Mouse (Mus musculus) left cerebral cortex, postnatal 10 days (tissue): Measurements from ENCODE around the gene Hspa14. TPM values are rescaled to one million over a fixed set of nuclear protein-coding genes. Genes with fewer than 3 reads are reported as not detected.

ENCODE experiments used
- DNase-seq, 2 experiments: peaks; one replicate each; pipeline ENCODE4 v3.0.0; 2021 to 2022; ENCODE audit warnings: low spot score in 2 of 2, mixed read lengths in 1 of 2; ENCODE audit errors: extremely low spot score in 1 of 2
- intact Hi-C: fragments of 180-260 bp; cut with DNase I; formaldehyde crosslinking; loops from one replicate; pipeline ENCODE4 v1.15.1; 2025
- total RNA-seq, 2 experiments: library from RNA; stranded (reverse); gene quantifications; 2 replicates each; pipeline ENCODE4 v1.2.3; 2021

Gene Hspa14
- total RNA-seq = 10 to 100 TPM; 44.3 to 51.0 TPM

DNA sequence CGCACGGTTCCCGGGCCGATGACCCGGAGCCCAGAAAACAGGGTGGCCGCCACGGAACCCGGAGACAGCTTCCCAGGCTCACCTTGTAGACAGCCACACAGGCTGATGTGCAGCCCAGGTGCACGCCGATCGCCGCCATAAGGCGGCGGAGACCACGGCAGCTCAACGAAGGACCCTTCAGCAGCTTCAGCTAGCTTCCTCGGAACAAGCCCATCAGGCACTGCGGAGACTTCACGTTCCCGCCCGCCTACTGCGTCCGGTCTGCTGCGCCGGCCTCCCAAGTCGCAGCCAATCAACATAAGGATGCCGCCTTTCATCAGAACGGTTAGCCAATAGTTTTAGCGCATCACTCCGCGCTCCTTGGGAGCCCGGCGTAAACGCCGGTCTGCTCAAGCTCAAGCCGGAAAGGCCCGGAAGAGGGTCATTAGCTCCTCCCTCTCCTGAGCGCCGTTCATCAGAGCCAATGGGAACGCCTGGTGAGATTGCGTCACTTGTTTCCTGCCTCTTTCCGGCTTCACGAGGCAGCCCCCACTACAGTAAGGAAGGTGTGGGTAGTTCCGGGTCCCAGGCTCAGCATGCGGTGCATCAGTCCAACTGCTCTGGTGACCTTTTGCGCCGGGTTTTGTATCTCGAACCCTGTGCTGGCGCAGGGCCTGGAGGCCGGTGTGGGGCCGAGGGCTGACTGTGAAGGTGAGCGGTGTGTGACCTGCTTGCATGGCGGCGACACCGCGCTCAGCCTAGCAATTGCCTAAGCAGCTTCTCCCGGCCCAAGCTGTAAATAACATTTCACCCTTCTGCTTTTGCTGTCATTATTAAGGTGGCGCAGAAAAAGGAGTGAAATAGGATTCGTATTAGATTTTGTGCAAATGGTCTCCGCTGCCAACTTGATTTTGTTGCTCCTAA is at the start of gene Hspa14, which contains the start of the genes Gm45902 and Cdnf:
Hspa14 (minus strand) TSS at position 263 of the 903 bp plus-strand sequence.
Gm45902 (minus strand) TSS at position 239 of the 903 bp plus-strand sequence.
Cdnf (plus strand) TSS at position 479 of the 903 bp plus-strand sequence.
- intact Hi-C loops = loop anchor here (5.0 kb wide), 1 partner anchor 71 kb away; no protein-coding TSS in a partner anchor
- DNase-seq = peak; percentile 96 to 99

DNA sequence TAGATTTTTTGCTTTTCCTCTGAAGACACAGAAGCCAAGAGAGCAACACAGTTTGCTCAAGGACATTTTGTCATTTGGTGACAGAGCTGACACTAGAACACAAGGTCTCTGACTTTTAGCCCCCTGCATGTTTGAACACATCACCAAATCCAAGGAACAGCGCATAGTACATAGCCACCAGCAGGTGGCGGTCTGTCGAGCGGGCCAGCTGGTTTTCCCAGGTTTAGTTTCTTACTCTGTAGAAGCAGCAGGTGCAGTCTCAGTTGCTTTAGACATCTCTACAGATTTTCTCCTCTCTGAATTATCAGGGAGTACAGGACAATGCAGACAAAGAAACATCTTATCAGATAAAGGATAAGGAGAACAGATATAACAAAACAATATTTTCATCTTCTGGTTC is 34.0 kb upstream of the Hspa14 start:
- peak; percentile 25 to 44 for DNase-seq
- intact Hi-C loops = no loop called here

DNA sequence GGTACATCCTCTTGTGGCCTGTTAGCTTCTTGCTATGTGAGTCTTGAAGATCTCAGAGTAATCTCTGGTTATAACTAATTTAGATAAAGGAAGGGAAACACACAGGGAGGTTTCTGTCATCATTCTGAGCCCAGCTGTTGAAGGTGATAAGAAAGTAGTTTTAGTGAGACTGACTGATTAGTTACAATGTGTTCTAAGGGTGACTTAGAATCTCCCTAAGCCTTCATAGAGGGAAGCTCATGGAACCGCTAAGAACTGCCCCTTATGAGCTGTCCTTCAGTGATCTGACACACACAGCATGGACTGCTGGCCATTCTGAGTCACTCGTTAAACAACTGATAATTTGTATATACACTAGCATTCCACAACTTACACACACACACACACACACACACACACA is 33.4 kb upstream of the Hspa14 start:
- DNase-seq = no peak
- intact Hi-C loops = no loop called here

GRCm38 (mm10) chr2:3541307-3542079 is 28.9 kb upstream of the Hspa14 start:
- intact Hi-C loops = loop anchor here (5.0 kb wide), 1 partner anchor 256 kb away; no protein-coding TSS in a partner anchor
- no peak for DNase-seq

GRCm38 (mm10) chr2:3526288-3526687 is 13.7 kb upstream of the Hspa14 start:
- intact Hi-C loops = no loop called here
- no peak for DNase-seq

DNA sequence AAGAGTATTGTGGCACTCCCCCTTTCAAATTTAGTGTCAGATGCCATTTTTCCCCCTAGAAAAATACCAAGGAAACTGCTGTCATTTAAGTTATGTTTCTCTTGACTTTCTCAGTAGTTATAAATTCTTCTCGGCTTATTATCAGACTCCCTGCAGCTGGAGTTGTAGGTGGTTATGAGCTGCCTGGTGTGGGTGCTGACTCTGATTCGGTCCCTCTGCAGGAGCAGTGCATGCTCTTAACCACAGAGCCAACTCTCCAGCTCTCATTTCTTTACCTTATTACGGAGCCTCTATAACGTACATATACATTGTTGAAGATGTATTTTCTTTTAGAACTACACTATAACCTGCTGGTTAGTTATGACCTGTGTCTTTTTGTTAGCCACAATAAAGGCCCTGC is 9.9 kb upstream of the Hspa14 start:
- no peak for DNase-seq
- intact Hi-C loops = no loop called here

- DNase-seq = peak in 1 of 2 experiments; percentile 56
- intact Hi-C loops = loop anchor here (5.0 kb wide), 1 partner anchor 70 kb away; no protein-coding TSS in a partner anchor
Measured at GRCm38 (mm10) chr2:3512076-3512475, 538 bp downstream of the Hspa14 start.

- intact Hi-C loops = no loop called here
- DNase-seq = no peak
Measured at GRCm38 (mm10) chr2:3500886-3501285, 11.7 kb downstream of the Hspa14 start.

DNA sequence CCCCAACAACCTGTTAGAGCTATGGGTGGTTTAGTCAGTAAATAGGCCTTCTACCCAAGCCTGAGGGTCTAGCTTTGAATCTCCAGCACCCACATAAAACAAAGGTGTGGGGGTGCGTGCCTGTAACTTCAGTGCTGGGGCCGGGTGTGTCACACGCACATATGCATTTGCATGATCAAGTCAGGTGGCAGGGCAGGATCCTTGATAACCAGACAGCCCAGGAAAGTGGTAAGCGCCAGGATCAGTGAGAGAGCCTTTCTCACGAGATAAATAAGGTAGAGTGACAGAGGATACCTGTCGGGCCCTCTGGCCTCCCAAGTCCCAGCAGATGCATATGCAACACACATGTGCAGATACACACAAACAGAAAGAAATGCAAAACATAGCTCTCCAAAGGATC is 13.1 kb downstream of the Hspa14 start:
- no peak for DNase-seq
- intact Hi-C loops = no loop called here

DNA sequence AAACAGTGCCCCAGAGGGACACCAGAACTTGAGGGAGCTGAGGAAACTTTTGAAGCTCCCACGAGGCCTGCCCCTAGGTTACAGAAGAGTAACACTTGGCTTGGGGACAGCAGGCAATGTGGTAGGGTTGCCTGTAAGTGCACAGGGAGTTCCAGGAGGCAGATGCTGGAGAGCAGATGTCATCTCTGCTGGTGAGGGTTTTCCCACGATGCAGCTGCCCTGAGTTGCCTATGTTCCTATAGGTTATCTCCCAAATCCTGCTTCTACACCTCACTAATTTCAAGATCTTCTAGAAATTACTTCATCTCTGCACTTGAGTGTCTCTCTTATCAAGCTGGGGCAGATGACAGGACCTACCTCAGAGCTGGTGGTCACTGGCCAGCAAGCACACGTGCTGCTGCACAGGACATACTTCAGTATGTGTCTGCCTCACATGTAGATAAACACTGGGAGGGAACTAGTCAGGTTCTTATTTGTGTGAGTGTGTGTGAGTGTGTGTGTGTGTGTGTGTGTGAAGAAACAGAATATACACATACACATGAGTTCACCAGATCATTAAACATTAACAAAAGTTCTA is 18.7 kb downstream of the Hspa14 start:
- intact Hi-C loops = no loop called here
- DNase-seq = no peak

- intact Hi-C loops = no loop called here
- no peak for DNase-seq
Measured at GRCm38 (mm10) chr2:3489816-3490215, 22.8 kb downstream of the Hspa14 start.

DNA sequence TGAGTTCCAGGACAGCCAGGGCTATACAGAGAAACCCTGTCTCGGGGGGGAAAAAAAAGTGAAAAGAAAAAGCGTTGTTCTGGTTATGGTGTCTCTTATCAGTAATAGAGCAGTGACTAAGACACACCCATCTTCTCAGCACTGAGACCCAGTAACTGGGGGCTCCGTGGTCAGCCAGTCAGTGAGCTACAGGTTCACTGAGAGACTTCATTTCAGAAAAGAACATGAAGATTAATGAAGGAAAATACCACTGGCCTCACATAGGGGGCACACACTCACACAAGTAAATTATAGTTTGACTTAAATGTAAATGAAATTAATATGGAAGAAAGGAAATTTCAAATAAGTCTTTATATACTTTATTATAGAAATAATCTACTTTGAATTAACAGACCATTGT is 32.4 kb downstream of the Hspa14 start:
- intact Hi-C loops = no loop called here
- DNase-seq = no peak

GRCm38 (mm10) chr2:3475746-3476251 is 36.8 kb downstream of the Hspa14 start:
- no peak for DNase-seq
- intact Hi-C loops = no loop called here

DNA sequence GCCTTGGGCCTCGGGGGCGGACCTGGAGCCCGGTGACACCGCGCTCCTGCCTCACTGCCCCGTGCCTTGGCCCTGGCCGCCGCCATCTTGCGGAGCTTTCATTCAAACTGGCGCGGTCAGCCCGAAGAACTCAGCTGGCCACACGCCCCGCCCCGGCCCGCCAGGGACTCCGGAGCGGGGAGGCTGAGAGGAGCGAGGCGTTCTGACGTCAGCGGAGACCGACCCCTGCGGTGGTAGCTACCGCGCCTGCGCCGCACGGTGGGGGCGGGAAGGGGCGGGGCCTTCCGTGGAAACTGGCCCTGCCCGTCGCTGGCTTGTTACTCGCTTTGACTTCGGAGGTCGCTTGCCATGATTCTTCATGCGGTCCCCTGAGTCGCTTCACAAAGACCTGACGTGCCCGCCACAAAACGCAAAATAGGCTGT is 37.7 kb downstream of the Hspa14 start, which contains the start of gene Suv39h2:
Suv39h2 (minus strand) TSS at position 171 of the 423 bp plus-strand sequence.
- intact Hi-C loops = no loop called here
- peak; percentile 93 to 98 for DNase-seq

DNA sequence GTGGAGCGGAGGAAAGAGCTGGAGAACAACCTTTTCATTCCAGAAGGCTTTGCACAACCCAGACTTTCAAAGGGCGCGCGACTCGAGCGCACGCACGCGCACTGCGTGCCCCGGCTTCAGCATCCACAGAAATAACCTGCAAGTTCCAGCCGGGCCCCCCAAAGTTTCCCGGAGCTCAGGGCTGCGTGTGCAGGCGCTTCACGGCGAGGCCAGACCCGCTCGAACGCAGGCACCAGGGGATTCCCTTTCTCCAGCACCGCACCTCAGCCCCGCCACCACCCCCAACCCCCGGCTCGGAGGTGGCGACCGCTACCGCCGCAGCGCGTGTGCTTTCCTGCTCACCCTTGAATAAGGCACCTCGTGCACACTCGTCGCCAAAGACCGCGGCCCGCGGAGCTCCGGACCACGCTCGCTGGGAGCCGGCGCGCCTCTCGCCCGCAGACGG is 38.2 kb downstream of the Hspa14 start:
- peak; percentile 49 to 69 for DNase-seq
- intact Hi-C loops = no loop called here

GRCm38 (mm10) chr2:3473891-3474290 is 38.7 kb downstream of the Hspa14 start:
- DNase-seq = no peak
- intact Hi-C loops = no loop called here

DNA sequence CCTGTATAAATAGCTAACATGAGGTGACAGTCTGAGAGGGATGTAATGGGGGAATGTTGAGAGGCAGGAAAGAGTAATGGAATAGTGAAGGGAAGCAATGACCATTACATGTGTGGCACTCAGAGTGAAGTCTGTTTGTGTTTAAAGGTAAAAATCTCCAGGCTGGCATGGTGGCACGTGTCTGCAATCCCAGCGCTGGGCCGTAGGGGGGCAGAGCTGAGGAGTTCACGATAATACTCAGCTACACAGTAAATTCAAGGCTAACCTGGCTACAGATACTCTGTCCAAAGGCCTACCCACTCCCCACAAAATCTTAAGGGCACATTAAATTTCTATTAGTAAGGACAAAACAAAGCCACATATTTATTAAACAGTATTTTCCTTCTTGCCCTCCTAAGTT is 56.0 kb downstream of the Hspa14 start:
- intact Hi-C loops = no loop called here
- no peak for DNase-seq

GRCm38 (mm10) chr2:3453096-3453495 is 59.5 kb downstream of the Hspa14 start:
- intact Hi-C loops = no loop called here
- no peak for DNase-seq

- intact Hi-C loops = no loop called here
- peak in 1 of 2 experiments; percentile 48 for DNase-seq
Measured at GRCm38 (mm10) chr2:3449431-3449830, 63.2 kb downstream of the Hspa14 start.
